Mouse (Mus musculus): ENCODE measurements around the gene Ago1.

Ago1 gene

GRCm38 (mm10) chr4:126412526-126412925, 55.9 kb downstream of the Ago1 start:
- DNase-seq (ENCODE audit: low spot score in 2 of 2) = no peak

Measured in urinary bladder, adult 18-20 months (tissue).